Mouse (Mus musculus): ENCODE measurements around the gene R3hdml.

DNA sequence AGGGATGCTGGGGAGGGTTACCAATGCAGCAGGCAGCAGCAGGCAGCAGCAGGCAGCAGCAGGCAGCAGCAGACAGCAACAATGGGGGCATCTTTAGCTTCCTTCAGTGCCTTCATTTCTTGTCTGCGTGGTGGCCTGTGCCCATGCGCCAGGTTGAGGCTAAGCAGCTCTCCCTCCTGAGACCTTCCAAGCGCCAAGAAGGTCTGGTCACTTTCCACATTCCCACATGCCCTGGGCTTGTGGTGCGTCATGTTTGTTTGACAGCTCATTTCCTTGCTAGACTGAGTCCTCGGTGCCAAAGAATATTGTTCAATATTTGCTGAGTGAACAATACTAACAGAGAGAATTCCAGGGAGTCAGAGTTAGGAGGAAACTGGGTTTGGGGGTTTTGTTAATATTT, 1.9 kb downstream of the R3hdml start:
- TF ChIP-seq CTCF (IDR thresholded peaks at IDR 0.05; ENCODE audit: borderline replicate concordance, insufficient read depth, low read length): no peak
- no peak for TF ChIP-seq POLR2A (IDR thresholded peaks at IDR 0.05; ENCODE audit: low read depth, low read length)
